Mouse (Mus musculus): ENCODE results near the gene Slc25a33. TPM values are rescaled to one million over a fixed set of nuclear protein-coding genes. Genes with fewer than 3 reads are reported as not detected.
"Not testable (repeated sequence)": the region's sequence is repeated elsewhere in the genome, so short reads cannot be mapped to it uniquely, and the experiment has no call there.

Gene Slc25a33
- polyA plus RNA-seq, 1 experiment from 2014 or later = 5.1 TPM

DNA sequence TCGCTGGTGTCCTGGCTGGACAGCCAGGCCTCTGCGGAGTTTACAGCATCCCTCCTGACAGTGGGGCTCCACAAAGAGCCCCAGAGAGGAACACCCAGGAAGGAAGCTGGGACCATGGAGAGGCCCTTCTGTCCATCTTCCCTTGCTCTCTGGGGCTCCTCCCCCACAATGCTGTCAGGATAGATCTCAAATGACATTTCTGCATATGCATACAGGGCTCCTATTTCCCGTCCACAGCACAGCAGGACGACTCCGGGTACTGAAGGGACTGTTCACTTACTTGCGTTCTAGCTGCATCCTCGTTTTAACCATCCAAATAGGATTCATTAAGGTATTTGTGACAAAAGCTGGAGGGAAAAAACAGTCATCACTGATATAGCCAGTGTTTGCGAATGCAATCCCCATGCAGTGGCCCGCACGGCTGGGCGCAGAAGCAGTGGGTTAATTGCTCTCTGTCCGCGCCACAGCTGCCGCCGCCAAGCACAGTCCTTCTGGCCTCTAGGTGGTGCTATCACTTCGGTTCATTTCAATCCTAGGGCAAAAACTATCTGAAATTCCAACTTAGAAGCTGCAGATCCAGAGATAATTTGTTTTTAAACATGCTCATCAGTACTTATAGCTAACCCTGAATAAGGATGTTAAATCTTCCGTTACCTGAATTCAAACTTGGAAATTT, 21.8 kb downstream of the Slc25a33 start:
- Histone ChIP-seq H3K9ac (no peak overlapping the region), H3K4me1 (replicated peaks) (no peaks in the 10 kb centered on the region), H3K9me3 (replicated peaks) (no peaks in the 10 kb centered on the region), H3K4me2 (no peak overlapping the region), H3K27ac (no peak overlapping the region), H3K4me3 (no peak overlapping the region), H3K27me3 (no peaks in the 10 kb centered on the region), H3K36me3 (peaks cover 4% of the 10 kb centered on the region; the same call in 1 of the 2 replicates)
- 37% methylated on average over 17 of the region's 17 CpGs for WGBS
- ATAC-seq (replicated peaks; ENCODE audit: insufficient number of reproducible peaks, insufficient read depth, low FRiP score, low read depth) = no peak

- no peak overlapping the region for H3K9ac ChIP-seq
- H3K4me1 ChIP-seq (replicated peaks) = no peaks in the 10 kb centered on the region
- no peak overlapping the region for H3K4me3 ChIP-seq
- H3K27ac ChIP-seq = no peak overlapping the region
- ATAC-seq (replicated peaks; ENCODE audit: insufficient number of reproducible peaks, insufficient read depth, low FRiP score, low read depth) = no peak
- peaks cover 6% of the 10 kb centered on the region; the same call in 1 of the 2 replicates for H3K36me3 ChIP-seq
- WGBS = 40% methylated on average over 5 of the region's 5 CpGs
- H3K27me3 ChIP-seq = no peaks in the 10 kb centered on the region
- H3K4me2 ChIP-seq = no peak overlapping the region
- no peaks in the 10 kb centered on the region for H3K9me3 ChIP-seq (replicated peaks)
These were observed 23.4 kb downstream of the Slc25a33 start for GRCm38 (mm10) chr4:149750671-149751070.

DNA sequence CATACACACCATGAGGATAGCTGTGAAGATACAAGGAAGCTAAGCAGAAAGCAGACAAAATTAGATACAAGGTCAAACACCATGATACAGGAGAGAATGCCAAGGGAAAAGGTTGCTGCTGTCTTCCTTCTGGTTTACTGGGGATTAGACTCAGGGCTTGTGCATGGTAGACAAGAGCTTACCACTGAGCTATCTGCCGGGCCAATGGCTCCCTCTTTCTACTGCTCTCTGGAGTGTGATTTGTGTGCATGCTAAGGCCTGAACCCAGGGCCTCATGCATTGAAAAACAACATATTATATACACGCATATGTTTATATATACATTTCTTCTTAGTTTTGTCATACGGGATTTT, 24.4 kb downstream of the Slc25a33 start:
- not testable (repeated sequence) for H3K4me1 ChIP-seq (replicated peaks); H3K9ac ChIP-seq; H3K4me2 ChIP-seq; H3K4me3 ChIP-seq; H3K36me3 ChIP-seq; H3K9me3 ChIP-seq (replicated peaks); H3K27me3 ChIP-seq; H3K27ac ChIP-seq; ATAC-seq (replicated peaks; ENCODE audit: insufficient number of reproducible peaks, insufficient read depth, low FRiP score, low read depth)
- 89% methylated on average over 3 of the region's 3 CpGs for WGBS

- Histone ChIP-seq H3K36me3 (peaks cover 8% of the 10 kb centered on the region; the same call in 1 of the 2 replicates), H3K4me3 (no peak overlapping the region), H3K4me2 (no peak overlapping the region), H3K27me3 (no peaks in the 10 kb centered on the region), H3K27ac (no peak overlapping the region), H3K4me1 (replicated peaks) (no peaks in the 10 kb centered on the region), H3K9ac (no peak overlapping the region), H3K9me3 (replicated peaks) (no peaks in the 10 kb centered on the region)
- WGBS = 91% methylated on average over 18 of the region's 18 CpGs
- ATAC-seq (replicated peaks; ENCODE audit: insufficient number of reproducible peaks, insufficient read depth, low FRiP score, low read depth) = no peak
These were observed 24.9 kb downstream of the Slc25a33 start for GRCm38 (mm10) chr4:149749003-149749662.

- H3K4me1 ChIP-seq (replicated peaks) = no peaks in the 10 kb centered on the region
- H3K9ac ChIP-seq = no peak overlapping the region
- no peak overlapping the region for H3K4me2 ChIP-seq
- no peaks in the 10 kb centered on the region for H3K27me3 ChIP-seq
- WGBS = 76% methylated on average over 7 of the region's 7 CpGs
- H3K36me3 ChIP-seq = peaks cover 8% of the 10 kb centered on the region
- no peaks in the 10 kb centered on the region for H3K9me3 ChIP-seq (replicated peaks)
- H3K4me3 ChIP-seq = no peak overlapping the region
- ATAC-seq (replicated peaks; ENCODE audit: insufficient number of reproducible peaks, insufficient read depth, low FRiP score, low read depth) = no peak
- no peak overlapping the region for H3K27ac ChIP-seq
These were observed 30.0 kb downstream of the Slc25a33 start for GRCm38 (mm10) chr4:149744119-149744518.

DNA sequence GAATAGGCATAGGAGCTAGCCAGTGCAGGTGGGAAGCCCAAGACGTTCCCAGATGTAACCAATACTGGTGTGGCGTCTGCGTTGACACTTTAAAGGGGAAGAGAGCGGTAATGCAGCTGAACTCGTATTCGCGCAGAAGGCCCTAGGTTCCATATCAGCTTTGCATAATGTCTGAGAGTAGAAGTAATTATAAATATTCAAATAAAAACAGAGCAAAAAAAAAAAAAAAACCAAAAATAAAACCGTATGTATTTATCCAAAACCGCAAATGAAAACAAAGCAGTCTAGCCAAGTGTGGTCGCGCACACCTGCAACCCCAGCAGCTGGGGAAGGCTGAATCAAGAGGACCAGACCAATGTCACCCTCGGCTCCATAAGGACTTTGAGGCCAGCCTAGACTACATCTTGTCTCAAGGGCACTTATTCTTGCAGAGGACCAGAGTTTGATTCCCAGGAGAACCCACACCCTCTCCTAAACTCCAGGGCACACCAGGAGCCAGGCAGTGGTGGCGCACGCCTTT, 32.0 kb downstream of the Slc25a33 start:
- 93% methylated on average over 14 of the region's 14 CpGs for WGBS
- no peaks in the 10 kb centered on the region for H3K27me3 ChIP-seq
- H3K9me3 ChIP-seq (replicated peaks) = no peaks in the 10 kb centered on the region
- H3K27ac ChIP-seq = no peak overlapping the region
- no peak overlapping the region for H3K4me3 ChIP-seq
- H3K9ac ChIP-seq = no peak overlapping the region
- peaks cover 5% of the 10 kb centered on the region; the same call in 1 of the 2 replicates for H3K36me3 ChIP-seq
- H3K4me1 ChIP-seq (replicated peaks) = peaks cover 5% of the 10 kb centered on the region
- no peak for ATAC-seq (replicated peaks; ENCODE audit: insufficient number of reproducible peaks, insufficient read depth, low FRiP score, low read depth)
- no peak overlapping the region for H3K4me2 ChIP-seq

GRCm38 (mm10) chr4:149740301-149740700, 33.8 kb downstream of the Slc25a33 start:
- H3K9ac ChIP-seq = no peak overlapping the region
- H3K27me3 ChIP-seq = no peaks in the 10 kb centered on the region
- H3K9me3 ChIP-seq (replicated peaks) = no peaks in the 10 kb centered on the region
- WGBS = 83% methylated on average over 7 of the region's 7 CpGs
- no peaks in the 10 kb centered on the region; the same call in 1 of the 2 replicates for H3K36me3 ChIP-seq
- H3K27ac ChIP-seq = no peak overlapping the region
- no peak overlapping the region for H3K4me2 ChIP-seq
- peaks cover 23% of the 10 kb centered on the region for H3K4me1 ChIP-seq (replicated peaks)
- no peak for ATAC-seq (replicated peaks; ENCODE audit: insufficient number of reproducible peaks, insufficient read depth, low FRiP score, low read depth)
- no peak overlapping the region for H3K4me3 ChIP-seq

- Histone ChIP-seq H3K4me1 (replicated peaks) (peaks cover 31% of the 10 kb centered on the region), H3K27me3 (no peaks in the 10 kb centered on the region), H3K4me3 (no peak overlapping the region), H3K9me3 (replicated peaks) (no peaks in the 10 kb centered on the region), H3K27ac (no peak overlapping the region), H3K4me2 (no peak overlapping the region), H3K36me3 (no peaks in the 10 kb centered on the region; the same call in 1 of the 2 replicates), H3K9ac (no peak overlapping the region)
- WGBS = 64% methylated on average over 5 of the region's 5 CpGs
- no peak for ATAC-seq (replicated peaks; ENCODE audit: insufficient number of reproducible peaks, insufficient read depth, low FRiP score, low read depth)
These were observed 34.6 kb downstream of the Slc25a33 start for GRCm38 (mm10) chr4:149739478-149739877.

DNA sequence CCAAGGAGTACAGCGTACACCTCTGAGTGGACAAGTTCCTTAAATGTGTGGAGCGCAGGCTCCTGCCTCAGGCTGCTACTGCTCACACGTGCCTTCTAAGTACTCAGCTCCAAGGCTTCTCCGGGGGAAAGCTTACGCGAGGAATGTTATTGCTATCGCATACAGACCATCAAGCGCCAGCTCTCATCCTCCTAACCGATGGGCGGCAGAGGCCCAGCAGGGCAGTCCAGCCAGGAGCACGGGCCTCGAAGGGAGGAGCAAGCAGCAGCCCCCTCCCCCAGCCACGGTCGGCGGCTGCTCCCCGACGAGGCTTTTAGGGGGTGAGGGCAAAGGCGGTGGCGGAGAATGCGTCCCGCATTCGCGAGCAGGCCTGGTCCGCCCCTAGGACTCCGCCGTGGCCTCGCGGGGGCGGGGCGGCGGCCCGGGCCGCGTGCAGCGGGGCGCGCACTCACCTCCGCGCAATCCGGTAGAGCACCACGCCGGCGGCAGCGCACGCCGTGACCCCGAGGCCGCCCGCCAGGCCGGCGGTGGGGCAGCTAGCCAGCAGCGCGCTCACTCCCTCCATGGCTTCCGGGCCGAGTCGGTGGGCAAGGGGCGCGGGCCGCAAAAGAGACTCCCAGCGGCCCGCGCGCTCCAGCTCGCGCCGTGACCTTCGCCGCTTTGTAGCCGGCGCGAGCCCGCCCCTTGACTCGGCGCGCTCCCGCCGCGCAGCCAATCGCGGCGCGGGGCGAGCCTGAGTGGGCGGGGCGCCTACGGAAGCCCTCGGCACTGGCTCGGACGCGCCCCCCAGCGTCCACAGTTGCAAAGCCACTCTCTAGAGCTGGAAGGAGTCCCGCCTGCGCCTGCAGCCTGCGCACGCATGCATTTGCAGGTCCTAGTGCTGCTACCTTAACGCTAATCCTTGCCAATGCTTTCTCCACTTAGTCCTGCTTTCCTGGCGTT, 36.4 kb downstream of the Slc25a33 start, which contains the start of gene Tmem201:
TSS of gene Tmem201 (minus strand) at position 662 of the 942 bp plus-strand sequence.
- Histone ChIP-seq H3K9ac (peak within 1 kb of the TSS; percentile 86), H3K9me3 (replicated peaks) (no peaks in the 10 kb centered on the region), H3K27me3 (no peaks in the 10 kb centered on the region), H3K27ac (peak within 1 kb of the TSS; percentile 85), H3K4me3 (peak within 1 kb of the TSS; percentile 85), H3K4me1 (replicated peaks) (peaks cover 49% of the 10 kb centered on the region), H3K4me2 (peak within 1 kb of the TSS; percentile 89), H3K36me3 (no peaks in the 10 kb centered on the region)
- peak; percentile 86 for ATAC-seq (replicated peaks; ENCODE audit: insufficient number of reproducible peaks, insufficient read depth, low FRiP score, low read depth)
- WGBS = under 1% methylated on average over 97 of the region's 97 CpGs

GRCm38 (mm10) chr4:149736581-149736980, 37.5 kb downstream of the Slc25a33 start:
- H3K4me3 ChIP-seq = peak overlapping the region; percentile 85
- peak overlapping the region; percentile 85 for H3K27ac ChIP-seq
- H3K36me3 ChIP-seq = no peaks in the 10 kb centered on the region
- 20% methylated on average over 4 of the region's 4 CpGs for WGBS
- H3K9me3 ChIP-seq (replicated peaks) = no peaks in the 10 kb centered on the region
- H3K27me3 ChIP-seq = no peaks in the 10 kb centered on the region
- ATAC-seq (replicated peaks; ENCODE audit: insufficient number of reproducible peaks, insufficient read depth, low FRiP score, low read depth) = no peak
- H3K9ac ChIP-seq = peak overlapping the region; percentile 86
- H3K4me1 ChIP-seq (replicated peaks) = peaks cover 59% of the 10 kb centered on the region
- peak overlapping the region; percentile 89 for H3K4me2 ChIP-seq

All from heart, embryonic 15.5 days (tissue).